In the genomic region with DNA sequence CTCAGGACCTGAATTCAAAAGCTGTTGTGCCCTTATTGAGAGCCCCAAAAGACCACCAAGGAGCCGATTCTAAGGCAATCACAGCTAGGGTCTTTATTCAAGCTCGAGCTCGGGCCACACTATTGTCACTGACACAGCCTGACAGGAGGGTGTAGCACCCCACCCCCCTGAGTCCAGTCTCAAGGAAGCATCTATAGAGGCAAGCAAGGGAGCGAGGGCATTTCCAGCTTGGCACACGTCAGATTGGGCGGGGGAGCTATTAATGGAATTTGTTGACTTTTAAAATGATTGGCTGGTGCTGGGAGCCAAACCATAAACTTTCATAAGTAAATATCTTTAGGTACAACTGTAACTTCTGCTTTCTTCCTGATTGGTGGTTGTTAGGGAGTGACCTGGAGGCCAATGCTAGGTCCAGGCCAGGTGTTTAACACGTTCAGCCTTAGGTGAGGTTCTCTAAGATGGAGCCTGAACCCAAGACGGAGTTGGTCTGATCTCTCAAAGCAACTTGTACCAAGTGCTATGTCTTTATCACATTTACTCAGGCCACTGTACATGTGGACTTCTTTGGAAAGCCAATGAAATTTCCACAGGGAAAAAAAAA, we compare ENCODE assay signal across 24 mouse cellular contexts. TPM values are rescaled to one million over a fixed set of nuclear protein-coding genes. Genes with fewer than 3 reads are reported as not detected.
"Had no signal": no experiment of that assay in that cellular context is flagged by ENCODE, and none has a peak within 500 bp of the region (broad histone marks: within the 10 kb centered on the region; RNA-seq: fewer than 3 reads in every experiment).

No protein-coding gene starts in this region.

- H3K4me3 ChIP-seq: limb, embryonic 10.5 days; liver, embryonic 15.5 days; midbrain, embryonic 13.5 days; myocyte; neural tube, embryonic 15.5 days had no signal

- H3K27ac ChIP-seq: limb, embryonic 10.5 days; liver, embryonic 15.5 days; midbrain, embryonic 13.5 days; neural tube, embryonic 15.5 days had no signal

- ATAC-seq: lung, postnatal 0 days; midbrain, embryonic 13.5 days had no signal

- H3K36me3 ChIP-seq: limb, embryonic 10.5 days; liver, embryonic 15.5 days; midbrain, embryonic 13.5 days; neural tube, embryonic 15.5 days had no signal

- H3K9ac ChIP-seq: liver, embryonic 15.5 days; midbrain, embryonic 13.5 days; neural tube, embryonic 15.5 days had no signal

- H3K9me3 ChIP-seq: limb, embryonic 10.5 days; liver, embryonic 15.5 days; midbrain, embryonic 13.5 days; neural tube, embryonic 15.5 days had no signal

- H3K4me1 ChIP-seq: limb, embryonic 10.5 days; liver, embryonic 15.5 days; midbrain, embryonic 13.5 days; neural tube, embryonic 15.5 days had no signal

- H3K4me2 ChIP-seq: liver, embryonic 11.5 days; liver, embryonic 15.5 days; midbrain, embryonic 13.5 days; neural tube, embryonic 15.5 days had no signal

- DNase-seq: kidney, adult 9 months; kidney, postnatal 36 days; lung, adult 2 months; lung, postnatal 36 days; right cerebral cortex, adult 18-20 months; right cerebral cortex, postnatal 25 days; spleen, adult 18-20 months; thymus, adult 18-20 months; thymus, postnatal 14 days had no signal

- H3K27me3 ChIP-seq: liver, embryonic 15.5 days; midbrain, embryonic 13.5 days; neural tube, embryonic 15.5 days had no signal

RNA-seq across cellular contexts. Expression of gene 1700057G04Rik, which starts 3.5 kb away (rescaled TPM):
- total RNA-seq: layer of hippocampus, adult 8-10 months; layer of hippocampus, postnatal 14 days; left cerebral cortex, adult 18-20 months; left cerebral cortex, postnatal 10 days; megakaryocyte progenitor cell, adult 5-6 weeks had no signal
- polyA plus RNA-seq: limb, embryonic 10.5 days; limb, embryonic 14.5 days; liver, embryonic 11.5 days; liver, embryonic 15.5 days; lung, adult 2 months; lung, postnatal 0 days; midbrain, embryonic 13.5 days; neural tube, embryonic 11.5 days; neural tube, embryonic 15.5 days; stomach, embryonic 14.5 days had no signal

RNA-seq across cellular contexts. Expression of gene Plscr2, which starts 30.3 kb away (rescaled TPM):
- polyA plus RNA-seq: limb, embryonic 10.5 days; neural tube, embryonic 11.5 days had no signal
